Mouse (Mus musculus) c-Kit-positive CD71-positive TER-119-positive erythroid progenitor cells, embryonic 14.5 days (primary cell): ENCODE results near the gene Ghr.

Experiments
- DNase-seq: peaks from one replicate; pipeline ENCODE4 v3.0.0-alpha.2; 2013; ENCODE audit warnings: low spot score

Ghr gene

DNA sequence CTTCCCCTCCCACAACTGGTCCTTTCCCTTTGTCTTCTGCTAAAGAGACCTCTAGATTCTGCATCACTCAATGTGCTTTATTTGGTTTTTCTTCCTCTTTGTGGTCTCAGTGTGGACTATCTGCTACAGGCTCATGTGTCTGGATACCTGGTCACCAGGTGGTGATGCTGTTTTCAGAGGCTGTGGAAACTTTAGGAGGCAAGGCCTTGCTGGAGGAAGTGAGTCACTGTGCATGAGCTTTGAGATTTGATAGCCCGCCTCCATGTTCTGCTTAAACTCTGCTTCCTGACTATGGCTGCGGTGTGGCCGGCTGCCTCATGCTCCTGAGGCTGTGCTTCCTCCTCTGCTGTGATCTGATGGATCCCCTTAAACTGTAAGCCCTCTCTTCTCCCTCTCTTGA lies 292.9 kb downstream of the Ghr start:
- no peak for DNase-seq

DNA sequence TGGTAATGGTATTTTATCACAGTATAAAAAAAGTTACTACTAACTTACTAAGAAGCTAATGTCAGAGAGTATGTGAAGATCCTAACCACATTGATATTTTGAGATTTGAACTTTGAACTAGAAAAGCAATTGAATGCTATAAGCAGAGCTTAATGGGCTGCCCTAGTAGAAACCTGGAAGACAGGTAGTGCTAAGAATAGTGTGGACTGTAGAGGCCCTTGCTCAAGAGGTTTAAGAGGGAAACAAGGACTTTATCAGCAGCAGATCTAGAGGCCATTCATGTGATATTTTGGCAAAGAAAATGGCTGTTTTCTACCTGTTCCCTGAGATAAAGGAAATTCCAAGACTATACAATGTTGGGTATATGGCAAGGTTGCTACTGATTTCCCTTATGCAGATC lies 297.3 kb downstream of the Ghr start:
- DNase-seq = no peak

DNA sequence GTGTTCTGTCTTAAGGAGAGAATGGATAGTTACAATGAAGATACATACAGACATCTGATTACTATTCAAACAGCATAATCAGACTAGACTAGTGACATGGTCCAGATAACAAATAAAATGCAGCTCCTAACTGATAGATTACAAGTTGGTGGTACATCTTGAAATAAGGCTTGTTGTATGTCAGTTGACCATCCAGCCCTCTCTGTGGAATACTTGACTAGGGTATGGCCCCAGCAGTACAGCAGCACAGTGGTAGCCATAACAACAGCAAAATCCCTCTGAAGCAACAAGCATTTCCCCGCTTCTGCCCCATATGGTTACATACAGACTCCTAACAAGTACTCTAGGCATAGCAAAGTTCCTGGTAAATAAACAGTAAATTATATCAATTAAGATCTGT lies 301.6 kb downstream of the Ghr start:
- DNase-seq = no peak

DNA sequence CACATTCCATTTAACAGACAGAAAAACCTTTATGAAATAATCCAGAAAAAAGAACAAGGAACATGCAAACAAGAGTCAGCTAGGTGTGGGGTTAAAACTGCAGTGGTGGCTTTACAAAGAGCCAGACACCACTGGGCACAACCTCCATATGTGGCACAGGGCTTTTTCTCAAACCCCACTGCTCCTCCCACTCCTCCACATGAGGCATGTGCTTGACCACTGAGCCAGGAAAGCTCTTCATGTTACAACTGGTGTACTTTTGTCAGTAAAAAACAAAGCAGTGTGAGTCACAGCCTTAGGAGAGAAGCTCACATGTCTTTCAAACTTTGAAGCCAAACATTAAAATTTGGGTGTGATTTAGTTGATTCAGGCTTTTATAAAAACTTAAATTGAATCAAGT lies 302.1 kb downstream of the Ghr start:
- no peak for DNase-seq

DNA sequence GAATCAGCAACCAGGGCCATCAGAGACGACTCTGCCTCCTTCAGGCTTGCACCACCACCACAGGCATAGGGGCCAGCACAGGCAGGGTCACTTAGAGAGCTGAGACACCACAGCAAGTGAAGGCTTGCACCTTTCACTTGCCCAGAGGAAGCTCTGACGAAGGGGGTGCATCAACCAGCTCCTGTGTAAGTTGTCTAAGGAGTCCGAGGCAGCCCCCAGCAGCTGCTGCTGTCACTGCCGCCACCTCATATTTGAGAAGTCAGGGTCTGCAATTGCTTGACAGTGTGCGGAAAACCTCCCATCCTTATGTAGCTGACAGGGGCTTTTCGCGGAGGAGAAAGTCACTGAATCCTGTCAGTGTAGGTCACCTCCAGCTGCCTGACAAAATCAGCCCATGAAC lies 304.1 kb downstream of the Ghr start:
- no peak for DNase-seq

DNA sequence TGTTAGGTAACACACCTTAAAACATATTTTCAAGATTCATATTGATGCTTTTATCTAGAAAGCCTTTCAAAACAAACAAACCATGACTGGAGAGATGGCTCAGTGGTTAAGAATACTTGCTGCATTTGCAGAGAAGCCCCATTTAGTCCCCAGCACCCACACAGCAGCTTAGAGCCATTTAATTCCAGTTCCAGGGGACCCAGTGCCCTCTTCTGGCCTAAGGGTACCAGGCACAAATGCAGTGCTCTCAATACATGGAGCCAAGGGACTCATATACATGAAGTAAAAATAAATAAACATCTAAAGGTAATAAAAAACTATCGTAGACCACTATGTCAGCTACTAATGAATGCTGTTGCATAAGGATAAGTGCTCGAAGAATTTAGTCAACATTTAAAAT lies 305.9 kb downstream of the Ghr start:
- no peak for DNase-seq

DNA sequence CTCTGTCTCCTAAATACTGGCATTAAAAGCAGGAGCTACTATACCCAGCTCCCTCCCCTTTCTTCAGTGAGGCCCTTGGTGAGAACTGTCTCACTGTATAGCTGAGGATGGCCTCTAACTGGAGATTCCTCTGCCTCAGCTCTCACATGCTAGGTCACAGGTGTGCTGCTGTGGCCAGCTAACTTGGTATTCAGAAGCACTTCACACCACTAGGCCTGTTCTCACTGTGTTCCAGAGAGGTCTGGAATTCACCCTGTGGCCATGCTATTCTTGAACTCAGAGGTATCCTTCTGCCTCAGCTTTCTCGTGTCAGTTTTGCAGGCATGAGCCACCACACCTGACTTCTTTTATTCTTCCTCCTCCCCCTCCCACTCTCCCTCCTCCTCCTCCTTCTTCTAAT lies 310.1 kb downstream of the Ghr start:
- no peak for DNase-seq

DNA sequence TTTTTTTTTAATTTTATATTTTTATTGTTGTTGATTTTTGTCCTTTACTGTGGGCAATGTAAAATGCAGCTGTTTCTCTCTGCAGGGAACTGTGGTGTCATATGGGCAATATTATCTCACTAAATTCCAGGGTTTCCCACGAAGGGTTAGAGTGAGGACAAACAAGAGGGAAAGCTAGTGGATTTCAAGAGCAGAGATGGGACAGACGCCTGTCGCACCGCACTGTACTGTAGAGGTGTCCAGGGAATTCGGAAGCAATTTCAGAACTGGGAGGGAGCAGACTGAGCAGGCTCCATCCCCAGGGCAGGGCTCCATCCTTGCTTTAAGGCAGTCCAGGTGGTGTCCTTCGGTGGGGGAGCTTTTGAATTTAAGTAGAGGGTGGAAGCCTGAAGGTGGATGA lies 312.1 kb downstream of the Ghr start:
- DNase-seq = no peak

DNA sequence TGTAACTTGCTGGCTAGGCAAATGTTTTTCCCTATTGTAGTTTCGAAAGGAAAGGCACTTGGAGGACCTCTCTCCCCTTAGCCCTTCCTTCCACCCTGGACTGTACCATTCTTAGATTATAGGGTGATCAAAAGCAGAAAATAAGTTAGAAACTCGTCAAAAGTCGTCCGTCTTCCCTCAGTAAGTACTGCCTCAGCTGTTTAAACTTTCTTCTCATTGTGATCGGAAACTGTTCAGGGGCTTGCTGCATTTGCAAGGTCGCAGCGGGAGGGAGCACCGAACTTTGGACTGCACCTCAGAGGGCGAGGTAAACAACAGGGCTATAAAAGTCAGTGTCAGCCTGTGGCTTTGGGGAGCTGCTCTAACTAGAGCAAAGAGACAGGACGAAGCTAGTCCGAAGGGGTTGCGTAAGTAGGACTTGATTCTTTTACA lies 312.6 kb downstream of the Ghr start:
- peak; percentile 53 for DNase-seq

DNA sequence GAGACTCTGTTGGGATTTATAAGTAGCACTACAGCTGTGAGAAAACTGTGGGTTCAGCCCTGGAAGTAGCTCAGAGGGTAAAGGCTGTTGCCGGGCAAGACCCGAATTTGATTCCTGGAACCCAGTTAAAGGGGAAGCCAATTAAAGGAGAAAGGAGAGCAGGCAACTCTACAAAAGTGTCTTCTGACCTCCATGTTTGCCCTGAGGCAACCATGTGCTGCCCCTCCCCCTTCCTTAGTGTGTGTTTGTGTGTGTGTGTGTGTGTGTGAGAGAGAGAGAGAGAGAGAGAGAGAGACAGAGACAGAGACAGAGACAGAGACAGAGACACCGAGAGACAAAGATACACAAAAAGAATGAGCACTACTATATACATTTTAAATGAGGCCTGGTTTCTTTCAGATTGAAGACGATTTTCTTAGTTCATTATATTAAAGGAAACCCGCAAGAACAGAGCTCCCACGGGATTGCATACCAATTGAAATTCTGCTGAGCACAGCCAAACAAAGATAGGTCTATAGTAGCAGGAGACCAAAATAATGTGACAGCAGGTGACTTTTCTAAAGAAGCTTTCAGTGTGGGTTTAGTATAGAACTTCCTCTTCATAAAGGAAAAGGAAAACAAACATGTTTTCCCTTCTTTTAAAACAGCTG lies 313.2 kb downstream of the Ghr start:
- no peak for DNase-seq

DNA sequence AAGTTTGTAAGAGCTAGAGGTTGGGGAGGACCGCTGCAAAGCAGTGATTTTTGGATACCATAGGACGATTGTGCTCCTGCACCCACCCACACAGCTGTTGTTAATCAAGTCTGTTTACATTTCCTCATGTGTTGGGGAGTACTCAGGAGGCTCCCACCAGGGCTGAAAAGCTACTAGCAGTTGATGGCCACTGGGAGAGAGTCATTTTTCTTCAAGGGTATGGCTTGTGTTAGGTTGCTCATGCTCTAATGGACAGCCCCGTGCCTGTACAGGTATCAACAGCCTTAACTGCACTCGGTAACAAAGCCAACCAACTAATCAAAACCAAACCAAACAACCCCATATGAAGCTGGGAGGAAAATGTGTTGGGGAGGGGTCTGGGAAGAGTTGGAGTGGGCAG lies 313.8 kb downstream of the Ghr start:
- DNase-seq = no peak

DNA sequence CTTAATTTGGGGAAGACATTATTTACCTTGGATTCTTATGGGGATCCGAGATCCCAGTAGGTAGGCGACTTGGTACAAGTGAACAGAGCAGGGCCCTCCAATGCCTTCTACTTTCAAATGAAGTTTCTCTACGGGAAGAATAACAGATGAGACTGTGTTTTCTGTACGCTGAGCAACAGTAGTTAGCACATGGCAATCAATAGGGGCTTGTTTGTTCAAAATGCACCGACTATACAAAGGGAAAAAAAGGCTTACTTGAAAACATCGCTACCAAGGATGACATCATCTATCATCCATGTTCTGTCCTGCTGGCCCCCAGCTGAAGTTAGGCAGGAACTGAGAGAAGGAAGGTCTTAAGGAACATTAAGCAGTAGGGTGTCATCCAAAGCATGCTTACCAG lies 315.0 kb downstream of the Ghr start, which contains the start of gene Selenop:
Gene Selenop (plus strand): TSS at position 301 of the 400 bp plus-strand sequence.
- no peak for DNase-seq
